Mouse (Mus musculus): ENCODE results near the gene Gm44965.

- TF ChIP-seq MYOG (IDR thresholded peaks at IDR 0.05; ENCODE audit: control insufficient read depth in 1 of 3, insufficient read depth in 1 of 3, insufficient read length in 2 of 3, low read depth in 2 of 3) = no peak
- TF ChIP-seq POLR2AphosphoS2 (IDR thresholded peaks at IDR 0.05; ENCODE audit: insufficient read length, low read depth) = no peak
- TF ChIP-seq REST (IDR thresholded peaks at IDR 0.05; ENCODE audit: insufficient read depth, insufficient read length) = no peak
- no peak for TF ChIP-seq POLR2A (IDR thresholded peaks at IDR 0.05; ENCODE audit: insufficient read length, low read depth)
- no peak for TF ChIP-seq CEBPB (IDR thresholded peaks at IDR 0.05; ENCODE audit: insufficient read depth, poor library complexity, severe bottlenecking)
- no peak for TF ChIP-seq MYOD1 (IDR thresholded peaks at IDR 0.05; ENCODE audit: control insufficient read depth in 1 of 3, insufficient read length in 2 of 3, low read depth in 2 of 3)
- TF ChIP-seq SRF (IDR thresholded peaks at IDR 0.05; ENCODE audit: control insufficient read depth, insufficient read length, low read depth) = no peak
- TF ChIP-seq E2F4 (IDR thresholded peaks at IDR 0.05; ENCODE audit: insufficient read depth) = no peak
- no peak for TF ChIP-seq MAX (IDR thresholded peaks at IDR 0.05; ENCODE audit: low read depth)
- TF ChIP-seq TCF12 (IDR thresholded peaks at IDR 0.05; ENCODE audit: insufficient read depth, poor library complexity, severe bottlenecking) = no peak
- TF ChIP-seq USF1 (IDR thresholded peaks at IDR 0.05; ENCODE audit: low read depth) = no peak
These were observed 1.9 kb upstream of the Gm44965 start for GRCm38 (mm10) chr6:48591871-48592270.

All from myocyte (in vitro differentiated cells).